Mouse (Mus musculus) frontal cortex, adult (tissue): Measurements from ENCODE around the gene Rps23.

ENCODE experiments used
- ATAC-seq: cut with Nextera tagmentation; 2 replicates; pipeline ENCODE4 v1.9.2; 2017; ENCODE audit warnings: mild to moderate bottlenecking, moderate library complexity, mixed read lengths; ENCODE audit not compliant: low TSS enrichment

Gene Rps23

DNA sequence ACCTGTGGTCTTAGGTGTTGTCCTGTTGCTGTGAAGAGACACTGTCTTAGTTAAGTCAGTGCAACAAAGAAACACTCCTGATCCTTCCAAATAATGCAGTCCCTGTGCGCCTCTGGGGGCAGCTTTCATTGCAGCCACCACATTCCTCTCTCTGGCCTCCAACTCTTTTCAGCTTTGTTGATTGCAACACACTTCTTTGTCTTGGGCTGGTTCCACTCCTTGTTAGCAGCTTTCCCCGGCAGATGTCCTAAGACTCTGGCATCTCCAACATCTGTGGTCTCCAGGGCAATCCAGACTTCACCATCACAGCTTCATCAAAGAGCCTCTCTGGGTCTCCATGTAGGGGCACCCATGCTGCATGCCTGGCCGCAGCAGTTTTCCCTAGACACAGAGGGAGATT is 10.5 kb downstream of the Rps23 start:
- ATAC-seq, result no peak

DNA sequence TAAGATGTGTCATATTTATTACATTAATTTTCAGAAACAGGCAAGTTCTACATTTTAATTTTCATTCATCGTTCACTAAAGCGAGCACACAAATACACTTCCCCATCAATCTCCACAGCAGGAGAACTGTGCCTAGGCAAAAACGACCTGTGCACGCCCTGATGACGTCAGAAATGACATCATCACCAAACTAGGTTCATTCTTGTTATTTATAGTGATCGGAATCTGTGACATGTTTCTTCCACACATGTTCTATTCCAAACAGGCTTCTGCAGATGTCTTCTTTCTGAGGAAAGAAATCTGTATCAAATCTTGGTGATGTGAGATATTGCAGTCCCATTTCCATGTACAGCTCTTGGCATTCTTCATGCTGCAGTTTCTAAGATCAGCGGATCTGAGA is 13.1 kb downstream of the Rps23 start:
- no peak for ATAC-seq

DNA sequence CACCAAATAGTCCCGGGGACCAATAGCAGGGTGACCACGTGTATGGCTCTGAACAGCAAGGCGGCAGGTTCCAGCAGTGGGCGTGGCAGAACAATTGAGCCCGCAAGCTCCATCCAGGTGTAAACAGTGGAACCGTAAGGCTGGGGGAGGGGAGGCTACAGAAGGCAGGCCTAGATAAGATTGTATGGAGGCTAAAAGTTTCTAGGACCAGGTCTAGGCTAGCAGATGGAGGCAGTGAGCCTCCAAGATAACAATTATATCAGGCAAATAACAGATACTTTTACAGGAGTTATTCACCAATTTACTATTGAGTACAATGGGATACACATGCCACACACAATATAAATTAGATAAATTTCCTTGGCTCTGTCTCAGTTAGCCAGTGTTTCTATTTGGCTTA is 16.4 kb downstream of the Rps23 start:
- ATAC-seq, result no peak

GRCm38 (mm10) chr13:90939600-90939999 is 16.8 kb downstream of the Rps23 start:
- ATAC-seq, result no peak

DNA sequence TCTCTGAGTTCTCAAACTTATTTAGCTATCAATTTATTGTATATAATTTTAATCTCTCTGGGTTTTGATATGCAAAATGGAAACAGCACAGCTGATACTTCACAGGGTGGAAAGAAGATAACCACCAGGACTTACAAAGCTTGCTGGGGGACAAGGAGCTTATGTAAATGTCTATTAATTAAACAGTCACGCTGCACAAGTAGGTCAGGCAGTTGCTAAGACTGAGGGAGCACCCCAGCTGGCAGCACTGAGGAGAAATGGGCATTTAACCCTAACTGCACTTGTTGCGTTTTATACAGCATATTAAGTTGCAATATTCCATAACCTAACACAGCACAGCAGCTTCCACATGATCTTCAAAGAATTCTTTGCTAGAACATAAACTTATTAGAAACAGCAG is 36.1 kb downstream of the Rps23 start:
- peak; percentile 41; the same call in 1 of the 2 replicates for ATAC-seq

- no peak for ATAC-seq
Observed at GRCm38 (mm10) chr13:90960591-90960990, 37.8 kb downstream of the Rps23 start.

- peak; percentile 17; the same call in 1 of the 2 replicates for ATAC-seq
Observed at GRCm38 (mm10) chr13:90962836-90963760, 40.3 kb downstream of the Rps23 start.

DNA sequence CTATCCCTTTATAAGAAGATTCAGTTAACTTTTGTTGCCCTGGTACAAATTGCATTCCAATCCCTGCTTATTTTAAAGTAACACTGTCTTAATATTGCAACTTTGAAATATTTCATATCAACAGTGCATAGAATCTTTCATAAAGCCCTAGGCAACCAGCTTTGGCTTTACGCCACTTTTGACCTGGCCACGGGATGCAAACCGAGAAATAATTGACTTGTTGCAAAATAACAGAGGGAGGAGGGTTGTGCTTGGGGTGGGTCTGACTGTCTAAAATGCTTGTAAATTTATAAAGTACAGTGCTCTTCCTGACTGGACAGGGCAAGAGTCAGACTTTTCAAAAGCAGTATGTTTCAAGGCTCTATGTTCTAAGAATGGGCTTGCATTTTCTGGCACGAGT is 41.8 kb downstream of the Rps23 start:
- no peak for ATAC-seq

GRCm38 (mm10) chr13:90965996-90966395 is 43.2 kb downstream of the Rps23 start:
- ATAC-seq, result no peak

GRCm38 (mm10) chr13:90967422-90967821 is 44.7 kb downstream of the Rps23 start:
- peak; percentile 98 for ATAC-seq

- peak; percentile 65; the same call in 1 of the 2 replicates for ATAC-seq
Observed at GRCm38 (mm10) chr13:90968940-90969339, 46.2 kb downstream of the Rps23 start.

- ATAC-seq, result no peak
Observed at GRCm38 (mm10) chr13:90970259-90971017, 47.7 kb downstream of the Rps23 start.

DNA sequence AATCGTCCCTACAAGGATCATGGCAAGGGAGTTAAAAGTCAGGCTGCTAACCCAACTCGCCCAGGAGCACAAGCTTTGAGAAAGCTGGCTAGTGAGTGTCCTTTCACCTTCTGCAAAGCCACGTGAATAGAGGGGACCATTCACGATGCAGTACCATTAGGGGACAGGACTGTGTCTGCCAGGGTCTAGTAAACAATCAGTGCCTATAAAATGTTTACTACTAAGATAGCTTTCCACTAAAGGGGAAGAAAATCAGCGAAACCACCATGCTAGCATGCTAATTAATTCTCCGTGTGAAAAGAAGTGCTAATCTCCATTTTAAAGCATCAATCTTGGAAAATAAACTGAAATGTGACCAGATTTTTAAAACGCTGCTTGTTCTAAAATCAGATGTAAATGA is 50.7 kb downstream of the Rps23 start:
- no peak for ATAC-seq
